Mouse (Mus musculus) forebrain, embryonic 12.5 days (tissue): ENCODE results near the gene Kcnd3. TPM values are rescaled to one million over a fixed set of nuclear protein-coding genes. Genes with fewer than 3 reads are reported as not detected.
A peak's percentile ranks its signal among the peaks of the same experiment; 100 is the strongest.

Source experiments
- ATAC-seq: fragments of 200-750 bp; cut with Nextera tagmentation; 2 replicates; pipeline ENCODE4 v1.8.0; 2017; ENCODE audit warnings: moderate TSS enrichment; ENCODE audit not compliant: low FRiP score
- H3K27ac ChIP-seq: fragments of 300-500 bp; sonication (generic); 2 replicates; pipeline ENCODE4 v1.5.1; 2016; ENCODE audit warnings: mild to moderate bottlenecking
- H3K27me3 ChIP-seq: fragments of 300-500 bp; sonication (generic); 2 replicates; pipeline ENCODE4 v1.6.1; 2016; ENCODE audit warnings: mild to moderate bottlenecking
- H3K36me3 ChIP-seq: fragments of 300-500 bp; sonication (generic); replicated peaks from 2 replicates; pipeline ENCODE4 v1.6.1; 2016; ENCODE audit warnings: mild to moderate bottlenecking
- H3K4me1 ChIP-seq: fragments of 300-500 bp; sonication (generic); 2 replicates; pipeline ENCODE4 v1.6.1; 2016
- H3K4me2 ChIP-seq: fragments of 300-500 bp; sonication (generic); 2 replicates; pipeline ENCODE4 v1.6.1; 2016; ENCODE audit warnings: mild to moderate bottlenecking, moderate library complexity
- H3K4me3 ChIP-seq: fragments of 300-500 bp; sonication (generic); replicated peaks from 2 replicates; pipeline ENCODE4 v1.5.1; 2016; ENCODE audit warnings: mild to moderate bottlenecking
- H3K9ac ChIP-seq: fragments of 300-500 bp; sonication (generic); 2 replicates; pipeline ENCODE4 v1.6.1; 2016; ENCODE audit warnings: mild to moderate bottlenecking
- H3K9me3 ChIP-seq: fragments of 300-500 bp; sonication (generic); 2 replicates; pipeline ENCODE4 v1.6.1; 2016
- WGBS: fragments of 180-500 bp; shearing (Covaris S2); methylation state at CpG from one replicate; pipeline ENCODE4 v1.1.7; 2016; 5-methylcytosine and 5-hydroxymethylcytosine counted together
- polyA plus RNA-seq: library from polyadenylated mRNA; unstranded; fragments of >200 nt; fragmentation: Nextera tagmentation; extraction: Ambion mirVana; gene quantifications from 2 replicates; pipeline ENCODE4 v1.2.1, GENCODE M21; 2016

The Kcnd3 gene
- 3.5 and 3.7 TPM in 2 replicates for polyA plus RNA-seq

DNA sequence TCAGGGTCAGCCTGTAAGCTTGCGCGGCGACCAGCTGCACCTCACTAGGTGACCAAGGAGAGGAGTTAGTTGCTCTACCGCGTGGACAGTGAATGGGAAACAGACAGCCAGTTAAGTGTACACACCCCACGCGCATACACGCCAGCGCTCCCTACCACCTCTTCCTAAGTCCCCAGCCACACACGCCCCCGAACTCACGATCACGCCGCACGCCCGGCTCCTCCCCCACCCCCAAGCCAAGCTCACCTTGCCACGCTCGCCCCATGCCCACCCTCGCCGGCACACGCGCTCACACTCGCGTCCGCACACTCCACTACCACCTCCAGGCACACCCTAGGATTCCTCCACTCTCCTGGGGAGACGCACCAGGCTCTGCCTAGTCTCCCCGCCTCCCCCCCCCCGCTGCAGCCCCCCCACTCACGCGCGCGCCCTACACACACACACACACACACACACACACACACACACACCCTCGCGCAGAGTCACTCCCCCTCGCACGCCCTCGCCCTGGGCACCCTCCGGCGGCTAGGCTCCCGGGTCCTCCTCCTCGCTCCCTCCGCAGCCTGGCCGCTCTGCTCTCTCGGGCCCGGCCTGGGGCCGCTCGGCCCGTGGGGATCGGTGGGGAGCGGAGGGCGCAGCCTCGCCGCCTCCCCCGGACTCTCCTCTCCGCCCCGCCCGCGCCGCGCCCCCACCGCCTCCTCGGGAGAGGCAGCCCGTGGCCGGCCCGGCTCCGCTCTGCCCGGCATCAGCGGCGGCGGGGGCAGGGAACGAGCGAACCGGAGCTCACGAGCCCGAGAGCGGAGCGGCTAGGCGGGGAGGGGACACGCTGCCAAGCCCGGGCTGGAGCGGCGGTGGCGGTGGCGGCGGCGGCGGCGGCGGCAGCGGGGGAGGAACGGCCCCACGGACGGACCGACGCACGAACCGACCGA is at the start of gene Kcnd3:
Gene Kcnd3 (plus strand): TSS at position 704 of the 929 bp plus-strand sequence.
- H3K4me3 ChIP-seq = peak within 1 kb of the TSS; percentile 73
- H3K27ac ChIP-seq = peak within 1 kb of the TSS; percentile 54
- H3K4me2 ChIP-seq = peak within 1 kb of the TSS; percentile 99
- no peaks in the 10 kb centered on the region for H3K9me3 ChIP-seq
- peaks cover 79% of the 10 kb centered on the region for H3K27me3 ChIP-seq
- ATAC-seq = peak; percentile 74
- no peaks in the 10 kb centered on the region for H3K36me3 ChIP-seq
- H3K4me1 ChIP-seq = peaks cover 26% of the 10 kb centered on the region
- peak within 1 kb of the TSS; percentile 86 for H3K9ac ChIP-seq
- under 1% methylated on average over 70 of the region's 98 CpGs for WGBS

DNA sequence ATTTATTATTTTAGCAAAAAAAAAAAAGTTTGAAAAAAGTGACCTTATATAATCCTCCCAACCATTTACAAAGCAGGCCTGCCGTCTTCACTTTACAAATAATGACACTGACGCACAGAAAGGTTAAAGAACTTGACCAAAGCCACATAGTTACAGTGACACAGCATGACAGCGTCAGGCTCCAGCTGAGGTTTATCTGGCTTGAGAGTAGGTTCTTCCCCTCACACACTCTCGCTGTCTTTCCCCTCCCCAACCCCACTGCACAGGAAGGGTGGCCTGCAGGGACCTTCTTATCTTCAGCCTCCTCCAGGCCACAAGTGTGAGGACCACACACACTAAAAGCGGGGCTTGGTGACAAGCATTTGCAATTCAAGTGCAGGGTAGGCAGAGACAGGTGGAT is 49.5 kb upstream of the Kcnd3 start:
- 78% methylated on average over 5 of the region's 5 CpGs for WGBS
- no peak for ATAC-seq

DNA sequence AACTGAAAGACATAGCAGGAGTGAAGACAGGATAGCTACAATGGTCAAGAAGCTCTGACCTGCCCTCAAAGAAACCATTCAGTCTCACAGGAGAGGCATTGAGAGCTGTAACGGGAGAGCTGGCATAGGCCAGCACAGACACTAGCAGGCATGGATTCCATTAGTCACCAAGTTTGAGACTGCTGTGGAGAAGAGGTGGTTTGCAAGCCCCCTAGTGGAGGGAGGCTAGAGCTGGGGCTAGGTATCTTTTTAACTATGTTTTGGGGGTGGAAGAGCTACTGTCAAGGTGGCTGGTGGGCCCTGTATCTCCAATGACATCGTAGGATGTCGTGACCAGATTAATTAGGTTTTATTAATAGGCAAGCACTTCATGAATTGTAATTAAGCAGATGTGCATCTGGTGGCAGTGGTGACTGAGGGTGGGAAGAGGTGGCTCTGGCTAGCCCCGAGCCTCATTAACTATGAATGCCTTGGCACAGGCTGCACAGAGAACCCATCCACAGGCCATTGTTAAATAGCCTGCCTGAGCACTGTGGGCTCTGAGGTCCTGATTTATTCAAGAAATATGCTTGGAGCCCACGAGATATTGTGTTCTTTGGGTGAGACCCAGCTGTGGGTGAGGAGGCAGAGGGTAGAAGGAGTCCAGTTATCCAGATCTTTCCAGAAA is 48.6 kb upstream of the Kcnd3 start:
- H3K27me3 ChIP-seq = 0 out of 2 replicates have a peak, but pooled peaks cover 8% of the 10 kb centered on the region
- no peak overlapping the region for H3K27ac ChIP-seq
- no peak overlapping the region for H3K4me3 ChIP-seq
- ATAC-seq = peak; percentile 66; the same call in 1 of the 2 replicates
- peaks cover 38% of the 10 kb centered on the region for H3K4me1 ChIP-seq
- WGBS = 32% methylated on average over 5 of the region's 5 CpGs
- no peak overlapping the region for H3K4me2 ChIP-seq
- H3K36me3 ChIP-seq = no peaks in the 10 kb centered on the region
- H3K9me3 ChIP-seq = no peaks in the 10 kb centered on the region
- no peak overlapping the region for H3K9ac ChIP-seq

More for the DNA sequence above, 49.5 kb upstream of the Kcnd3 start:
- no peak overlapping the region for H3K9ac ChIP-seq
- no peak overlapping the region for H3K4me2 ChIP-seq
- H3K4me3 ChIP-seq = no peak overlapping the region
- no peaks in the 10 kb centered on the region for H3K36me3 ChIP-seq
- H3K27ac ChIP-seq = no peak overlapping the region
- no peaks in the 10 kb centered on the region for H3K9me3 ChIP-seq
- H3K4me1 ChIP-seq = peaks cover 29% of the 10 kb centered on the region
- 0 out of 2 replicates have a peak, but pooled peaks cover 8% of the 10 kb centered on the region for H3K27me3 ChIP-seq

DNA sequence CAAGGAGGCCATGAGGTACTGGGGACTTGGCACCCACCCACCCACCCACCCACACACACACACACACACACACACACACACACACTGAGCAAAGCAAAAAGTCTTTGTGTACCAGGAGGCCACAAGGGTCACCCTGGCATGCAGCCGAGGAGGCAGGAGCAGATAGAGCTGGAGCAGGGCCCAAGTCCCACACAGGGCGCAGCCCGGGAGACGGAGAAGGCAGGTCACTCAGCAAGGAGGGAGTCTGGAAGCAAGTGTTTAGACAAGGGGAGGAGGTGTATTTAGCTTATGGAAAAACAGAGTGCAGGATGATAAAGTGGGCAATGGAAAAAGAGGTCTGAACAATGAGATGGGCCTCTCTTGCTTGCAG is 48.1 kb upstream of the Kcnd3 start:
- no peak overlapping the region for H3K4me2 ChIP-seq
- no peak; the same call in 1 of the 2 replicates for ATAC-seq
- no peak overlapping the region for H3K4me3 ChIP-seq
- H3K9ac ChIP-seq = no peak overlapping the region
- H3K27me3 ChIP-seq = 0 out of 2 replicates have a peak, but pooled peaks cover 5% of the 10 kb centered on the region
- peaks cover 39% of the 10 kb centered on the region for H3K4me1 ChIP-seq
- H3K9me3 ChIP-seq = no peaks in the 10 kb centered on the region
- no peaks in the 10 kb centered on the region for H3K36me3 ChIP-seq
- 59% methylated on average over 4 of the region's 4 CpGs for WGBS
- no peak overlapping the region for H3K27ac ChIP-seq

DNA sequence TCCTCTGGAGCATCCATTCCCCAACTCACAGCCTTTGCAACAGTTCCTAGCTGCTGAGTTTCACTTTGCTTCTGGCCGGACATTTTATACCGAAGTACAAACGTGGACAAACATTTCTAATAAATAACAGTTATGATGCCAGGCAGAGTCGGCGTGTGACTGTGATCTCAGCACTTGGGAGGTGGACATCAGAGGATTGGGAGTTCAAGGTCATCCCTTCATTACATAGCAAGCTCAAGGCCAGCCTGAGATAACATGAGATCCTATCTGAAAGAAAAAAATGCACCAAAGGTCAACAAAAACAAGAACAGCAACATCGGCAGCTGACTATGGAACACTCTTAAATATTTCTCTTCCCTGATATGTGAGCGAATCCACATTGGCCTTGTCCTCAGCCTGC is 46.6 kb upstream of the Kcnd3 start:
- ATAC-seq = no peak
- H3K9ac ChIP-seq = no peak overlapping the region
- no peak overlapping the region for H3K27ac ChIP-seq
- no peak overlapping the region for H3K4me2 ChIP-seq
- H3K27me3 ChIP-seq = 0 out of 2 replicates have a peak, but pooled peaks cover 5% of the 10 kb centered on the region
- no peak overlapping the region for H3K4me3 ChIP-seq
- H3K9me3 ChIP-seq = no peaks in the 10 kb centered on the region
- no peaks in the 10 kb centered on the region for H3K36me3 ChIP-seq
- WGBS = 91% methylated on average over 7 of the region's 7 CpGs
- peaks cover 39% of the 10 kb centered on the region for H3K4me1 ChIP-seq

DNA sequence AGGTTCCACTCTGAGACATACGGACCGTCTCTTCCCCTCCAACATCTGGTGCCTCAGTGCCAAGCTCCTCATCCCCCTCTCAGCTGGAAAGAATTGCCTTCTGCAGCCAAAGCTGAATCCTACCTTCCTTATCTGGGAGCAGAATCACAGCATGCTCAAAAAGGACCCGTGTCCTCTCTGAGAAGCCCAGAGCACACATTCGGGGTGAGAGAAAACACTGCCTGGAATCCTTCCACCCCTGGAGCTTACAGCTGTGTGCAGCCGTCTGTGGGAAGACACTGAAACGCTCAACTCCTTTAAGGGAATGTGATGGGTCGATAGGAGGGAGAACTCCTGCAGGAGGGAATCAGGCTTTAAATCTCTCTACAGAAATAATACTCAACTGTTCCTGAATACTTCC is 46.1 kb upstream of the Kcnd3 start:
- Histone ChIP-seq H3K9me3 (no peaks in the 10 kb centered on the region), H3K27ac (no peak overlapping the region), H3K36me3 (no peaks in the 10 kb centered on the region), H3K4me3 (no peak overlapping the region), H3K9ac (no peak overlapping the region), H3K4me2 (no peak overlapping the region), H3K27me3 (0 out of 2 replicates have a peak, but pooled peaks cover 5% of the 10 kb centered on the region), H3K4me1 (peaks cover 39% of the 10 kb centered on the region)
- 56% methylated on average over 7 of the region's 7 CpGs for WGBS
- ATAC-seq = no peak

DNA sequence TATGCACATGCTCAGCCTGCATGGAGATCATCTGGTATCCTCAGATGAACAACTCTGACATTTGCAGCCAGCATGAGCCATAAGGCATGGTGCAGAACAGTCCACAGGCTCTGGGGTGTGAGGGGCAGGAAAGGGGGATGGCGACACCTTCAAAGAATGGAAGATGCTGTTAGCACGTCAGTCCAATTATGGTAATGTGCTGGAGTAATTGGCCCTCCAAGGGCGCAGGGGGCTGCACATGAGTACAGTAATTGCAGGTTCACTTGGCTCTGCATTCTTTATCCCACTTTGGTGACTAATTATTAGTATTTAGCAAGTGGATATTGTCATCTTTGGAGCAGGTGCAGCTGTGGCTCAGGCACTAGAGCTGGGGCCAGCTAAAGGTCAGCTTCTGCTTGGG is 43.9 kb upstream of the Kcnd3 start:
- Histone ChIP-seq H3K4me2 (no peak overlapping the region), H3K9ac (no peak overlapping the region), H3K9me3 (no peaks in the 10 kb centered on the region), H3K27ac (0 out of 2 replicates have a peak overlapping the region, but pooled peaks have one; percentile 59), H3K27me3 (peaks cover 5% of the 10 kb centered on the region; the same call in 1 of the 2 replicates), H3K36me3 (no peaks in the 10 kb centered on the region), H3K4me1 (peaks cover 39% of the 10 kb centered on the region), H3K4me3 (no peak overlapping the region)
- WGBS = 16% methylated on average over 3 of the region's 3 CpGs
- ATAC-seq = peak; percentile 94

DNA sequence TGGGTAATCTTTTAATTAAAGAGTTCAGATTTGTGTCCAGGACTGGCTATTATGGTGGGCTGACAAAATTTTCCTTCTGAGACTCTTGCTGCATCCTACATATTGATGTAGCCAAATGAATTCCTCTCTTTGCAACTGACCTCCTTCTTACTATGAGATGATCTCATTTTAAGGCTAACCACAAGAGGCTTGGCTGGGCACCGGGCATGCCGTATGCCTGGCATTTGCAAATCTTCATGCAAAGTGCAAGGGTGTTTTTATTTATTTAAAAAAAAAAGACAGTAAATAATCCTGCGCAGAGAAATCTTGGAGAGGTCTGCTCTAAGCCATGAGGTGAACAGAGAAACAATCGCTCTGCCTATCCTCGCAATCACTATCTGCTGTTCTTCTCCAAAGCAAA is 41.3 kb upstream of the Kcnd3 start:
- WGBS = 94% methylated on average over 5 of the region's 5 CpGs
- Histone ChIP-seq H3K4me2 (no peak overlapping the region), H3K4me1 (peaks cover 21% of the 10 kb centered on the region), H3K4me3 (no peak overlapping the region), H3K9ac (no peak overlapping the region), H3K27ac (no peak overlapping the region), H3K36me3 (no peaks in the 10 kb centered on the region), H3K27me3 (peaks cover 5% of the 10 kb centered on the region; the same call in 1 of the 2 replicates), H3K9me3 (no peaks in the 10 kb centered on the region)
- no peak for ATAC-seq

DNA sequence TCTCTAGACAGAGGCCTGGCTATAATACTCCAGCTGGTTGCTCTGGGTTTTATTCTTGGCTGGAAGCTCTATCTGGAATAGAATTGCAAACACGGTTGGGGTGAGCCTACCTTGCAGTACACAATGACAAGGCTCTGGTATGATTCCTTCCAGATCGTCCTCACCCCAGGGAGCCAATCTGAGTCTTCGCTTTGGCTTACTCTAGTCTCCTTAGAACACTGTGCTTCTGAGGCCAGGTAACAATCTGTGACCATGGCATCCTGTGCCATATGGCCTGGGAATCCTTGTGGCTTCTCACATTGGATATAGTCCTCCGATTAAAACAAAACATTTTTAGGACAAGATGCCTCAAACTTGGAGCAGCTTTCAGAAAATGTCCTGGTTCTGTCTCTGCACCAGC is 40.4 kb upstream of the Kcnd3 start:
- Histone ChIP-seq H3K9me3 (no peaks in the 10 kb centered on the region), H3K27me3 (no peaks in the 10 kb centered on the region; the same call in 1 of the 2 replicates), H3K4me2 (no peak overlapping the region), H3K4me3 (no peak overlapping the region), H3K36me3 (no peaks in the 10 kb centered on the region), H3K9ac (no peak overlapping the region), H3K4me1 (peaks cover 16% of the 10 kb centered on the region), H3K27ac (no peak overlapping the region)
- ATAC-seq = no peak
- WGBS = 86% methylated on average over 4 of the region's 4 CpGs

DNA sequence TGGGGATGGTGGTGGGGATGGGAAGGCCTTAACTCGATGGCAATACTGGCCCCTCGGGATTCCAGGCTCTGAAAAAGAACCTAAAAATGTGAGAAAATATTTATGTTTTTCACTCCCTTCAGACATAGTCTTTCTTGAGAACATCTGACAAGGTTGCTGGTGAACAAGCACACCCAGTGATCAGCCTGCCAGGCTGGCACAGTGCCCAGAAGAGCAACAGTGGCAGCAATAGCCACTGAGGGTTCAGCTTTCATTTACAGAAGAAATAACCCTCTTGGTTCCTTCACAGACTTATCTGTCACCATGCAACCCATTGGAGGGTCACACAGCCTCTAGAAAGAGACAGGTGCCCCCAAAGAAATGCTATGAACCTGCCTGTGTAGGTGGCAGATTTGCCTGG is 39.9 kb upstream of the Kcnd3 start:
- no peak overlapping the region for H3K27ac ChIP-seq
- no peaks in the 10 kb centered on the region for H3K9me3 ChIP-seq
- WGBS = 81% methylated on average over 2 of the region's 2 CpGs
- H3K4me2 ChIP-seq = no peak overlapping the region
- no peak for ATAC-seq
- no peak overlapping the region for H3K9ac ChIP-seq
- H3K27me3 ChIP-seq = no peaks in the 10 kb centered on the region; the same call in 1 of the 2 replicates
- no peaks in the 10 kb centered on the region for H3K36me3 ChIP-seq
- H3K4me3 ChIP-seq = no peak overlapping the region
- H3K4me1 ChIP-seq = peaks cover 15% of the 10 kb centered on the region

DNA sequence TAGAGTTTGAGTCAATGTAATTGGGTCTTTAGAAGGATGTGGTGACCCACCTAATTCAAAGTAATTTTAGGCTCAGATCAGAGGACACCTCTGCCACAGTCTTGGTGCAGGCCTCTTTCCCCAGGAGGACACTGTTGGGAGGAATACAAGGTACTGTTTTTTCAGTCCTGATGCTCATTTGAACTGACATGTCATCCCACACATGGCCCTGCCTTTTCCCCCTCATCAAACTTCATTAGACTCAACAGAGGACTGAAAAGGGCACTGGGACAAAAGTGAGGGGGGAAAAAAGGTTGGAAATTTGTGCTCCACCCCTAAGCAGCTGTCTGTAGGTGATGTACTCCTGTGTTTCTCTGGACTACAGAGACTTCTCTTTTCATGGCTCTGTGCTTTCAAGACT is 39.4 kb upstream of the Kcnd3 start:
- no peak for ATAC-seq

DNA sequence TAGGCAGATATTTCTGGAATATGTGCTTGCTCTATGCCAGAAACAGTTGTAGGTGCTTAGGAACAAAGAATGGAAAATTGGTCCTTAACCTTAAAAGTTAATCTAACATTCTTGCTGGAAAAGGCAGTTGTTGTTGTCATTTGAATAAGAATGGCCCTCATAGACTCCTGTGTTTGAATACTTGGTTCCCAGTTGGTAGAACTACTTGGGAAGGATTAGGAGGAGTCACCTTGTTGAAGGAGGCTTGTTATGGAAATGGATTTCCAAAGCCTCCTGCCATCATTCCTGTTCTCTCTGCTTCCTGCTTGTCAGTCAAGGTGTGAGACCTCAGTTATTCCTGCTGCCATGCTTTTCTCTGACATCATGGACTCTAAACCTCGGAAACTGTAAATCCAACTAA is 33.7 kb upstream of the Kcnd3 start:
- Histone ChIP-seq H3K9me3 (no peaks in the 10 kb centered on the region), H3K36me3 (no peaks in the 10 kb centered on the region), H3K4me2 (no peak overlapping the region), H3K27me3 (no peaks in the 10 kb centered on the region), H3K4me1 (no peaks in the 10 kb centered on the region), H3K9ac (no peak overlapping the region), H3K4me3 (no peak overlapping the region), H3K27ac (no peak overlapping the region)
- 84% methylated on average over 1 of the region's 1 CpGs for WGBS
- ATAC-seq = no peak

More for the DNA sequence above, 39.4 kb upstream of the Kcnd3 start:
- no peak overlapping the region for H3K4me2 ChIP-seq
- no peak overlapping the region for H3K4me3 ChIP-seq
- no peaks in the 10 kb centered on the region for H3K36me3 ChIP-seq
- H3K4me1 ChIP-seq = peaks cover 10% of the 10 kb centered on the region
- no peak overlapping the region for H3K27ac ChIP-seq
- H3K27me3 ChIP-seq = no peaks in the 10 kb centered on the region; the same call in 1 of the 2 replicates
- no peaks in the 10 kb centered on the region for H3K9me3 ChIP-seq
- H3K9ac ChIP-seq = no peak overlapping the region
